Mouse (Mus musculus): ENCODE results near the gene Spin2e. TPM values are rescaled to one million over a fixed set of nuclear protein-coding genes. Genes with fewer than 3 reads are reported as not detected.
"Not testable (repeated sequence)": the region's sequence is repeated elsewhere in the genome, so short reads cannot be mapped to it uniquely, and the experiment has no call there.

Spin2e gene
- not detected in 2 replicates for polyA plus RNA-seq (2015; fragmentation: Nextera tagmentation; extraction: Ambion mirVana)

GRCm38 (mm10) chrX:31618820-31619219 lies at the start of gene Spin2e:
Gene Spin2e (minus strand): TSS chrX:31618920.
- WGBS: 68% methylated on average over 2 of the region's 2 CpGs
- not testable (repeated sequence) for H3K9ac ChIP-seq; H3K4me2 ChIP-seq; H3K4me3 ChIP-seq; H3K9me3 ChIP-seq; H3K36me3 ChIP-seq; ATAC-seq (ENCODE audit: extremely low read depth, insufficient number of reproducible peaks, low FRiP score, low TSS enrichment); H3K27me3 ChIP-seq (replicated peaks); H3K4me1 ChIP-seq; H3K27ac ChIP-seq (replicated peaks)

- not testable (repeated sequence) for H3K4me3 ChIP-seq; H3K27ac ChIP-seq (replicated peaks); H3K9me3 ChIP-seq; H3K9ac ChIP-seq; H3K27me3 ChIP-seq (replicated peaks); H3K4me1 ChIP-seq; ATAC-seq (ENCODE audit: extremely low read depth, insufficient number of reproducible peaks, low FRiP score, low TSS enrichment); H3K36me3 ChIP-seq; H3K4me2 ChIP-seq
- no CpG with 5 or more reads among the region's 1 CpGs for WGBS
Measured at GRCm38 (mm10) chrX:31574183-31574582, 44.5 kb downstream of the Spin2e start, which contains the start of gene Gm21883. Gene Gm21883 (minus strand): TSS chrX:31574283.

Other genes starting within 250 kb of the Spin2e start
- not detected in 2 replicates for gene Btbd35f19, start 235.0 kb downstream of the Spin2e start, polyA plus RNA-seq (2015; fragmentation: Nextera tagmentation; extraction: Ambion mirVana)
- not detected in 2 replicates for gene Gm21883, start 44.6 kb downstream of the Spin2e start, polyA plus RNA-seq (2015; fragmentation: Nextera tagmentation; extraction: Ambion mirVana)
- gene Btbd35f25, start 98.2 kb upstream of the Spin2e start, polyA plus RNA-seq (2015; fragmentation: Nextera tagmentation; extraction: Ambion mirVana): not detected in 2 replicates

All from heart, embryonic 13.5 days (tissue).